Mouse (Mus musculus) embryonic facial prominence, embryonic 14.5 days (tissue): ENCODE data around the gene Prm3. TPM values are rescaled to one million over a fixed set of nuclear protein-coding genes. Genes with fewer than 3 reads are reported as not detected.
A peak's percentile ranks its signal among the peaks of the same experiment; 100 is the strongest.

ENCODE experiments used
- ATAC-seq: fragments of 200-750 bp; cut with Nextera tagmentation; 2 replicates; pipeline ENCODE4 v1.8.0; 2017; ENCODE audit warnings: low read depth, moderate number of reproducible peaks, moderate TSS enrichment
- DNase-seq: peaks from one replicate; pipeline ENCODE4 v3.0.0-alpha.2; 2015; ENCODE audit warnings: low spot score
- H3K27ac ChIP-seq: fragments of 300-500 bp; sonication (generic); replicated peaks from 2 replicates; pipeline ENCODE4 v1.5.1; 2014; ENCODE audit warnings: low read depth, mild to moderate bottlenecking, low read length, moderate library complexity
- H3K27me3 ChIP-seq: fragments of 300-500 bp; sonication (generic); replicated peaks from 2 replicates; pipeline ENCODE4 v1.6.1; 2014; ENCODE audit warnings: low read length; ENCODE audit not compliant: control insufficient read depth, insufficient read depth
- H3K36me3 ChIP-seq: fragments of 300-500 bp; sonication (generic); 2 replicates; pipeline ENCODE4 v1.6.1; 2014; ENCODE audit warnings: low read length, mixed read lengths; ENCODE audit not compliant: control insufficient read depth, insufficient read depth
- H3K4me1 ChIP-seq: fragments of 300-500 bp; sonication (generic); 2 replicates; pipeline ENCODE4 v1.6.1; 2014; ENCODE audit warnings: antibody characterized with exemption, low read length; ENCODE audit not compliant: control insufficient read depth, insufficient read depth
- H3K4me2 ChIP-seq: fragments of 300-500 bp; sonication (generic); 2 replicates; pipeline ENCODE4 v1.6.1; 2014; ENCODE audit warnings: low read depth, mild to moderate bottlenecking, low read length, moderate library complexity, mixed read lengths
- H3K4me3 ChIP-seq: fragments of 300-500 bp; sonication (generic); 2 replicates; pipeline ENCODE4 v1.5.1; 2014; ENCODE audit warnings: low read depth, mild to moderate bottlenecking, low read length
- H3K9ac ChIP-seq: fragments of 300-500 bp; sonication (generic); 2 replicates; pipeline ENCODE4 v1.6.1; 2014; ENCODE audit warnings: low read depth, mild to moderate bottlenecking, low read length, moderate library complexity, mixed read lengths
- H3K9me3 ChIP-seq: fragments of 300-500 bp; sonication (generic); 2 replicates; pipeline ENCODE4 v1.6.1; 2016; ENCODE audit warnings: low read length; ENCODE audit not compliant: control insufficient read depth
- WGBS: fragments of 180-500 bp; shearing (Covaris S2); extraction: QIAGEN DNeasy Blood & Tissue Kit; methylation state at CpG from one replicate; pipeline ENCODE4 v1.1.7; 2014; 5-methylcytosine and 5-hydroxymethylcytosine counted together
- polyA plus RNA-seq: library from polyadenylated mRNA; unstranded; fragments of >200 nt; fragmentation: Nextera tagmentation; extraction: Ambion mirVana; gene quantifications from 2 replicates; pipeline ENCODE4 v1.2.1, GENCODE M21; 2014

Prm3 gene
- polyA plus RNA-seq, 1 experiment from 2014 or later, result not detected

DNA sequence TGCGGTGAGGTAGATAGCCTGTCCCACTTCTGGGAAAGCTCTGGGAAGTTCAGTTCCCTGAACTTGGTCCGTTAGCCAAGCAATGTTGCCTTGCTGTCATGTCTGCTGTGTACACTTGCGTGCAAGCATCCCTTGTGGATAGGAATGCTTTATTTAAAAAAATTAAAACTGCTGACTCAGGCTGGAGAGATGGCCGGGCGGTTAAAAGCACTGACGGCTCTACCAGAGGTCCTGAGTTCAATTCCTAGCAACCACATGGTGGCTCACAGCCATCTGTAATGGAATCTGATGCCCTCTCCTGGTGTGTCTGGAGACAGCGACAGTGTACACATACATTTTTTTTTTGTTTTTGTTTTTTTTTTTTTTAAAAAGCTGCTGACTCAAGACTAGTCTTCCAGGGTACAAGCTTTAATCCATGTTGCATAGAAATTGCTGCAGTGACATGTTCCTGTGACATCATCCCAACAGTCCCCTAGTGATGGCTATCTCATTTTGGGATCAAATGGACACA is 3.1 kb downstream of the Prm3 start:
- H3K9me3 ChIP-seq, result no peaks in the 10 kb centered on the region
- H3K27ac ChIP-seq, result no peak overlapping the region
- ATAC-seq (no peak), DNase-seq (no peak)
- WGBS, result 83% methylated on average over 7 of the region's 7 CpGs
- no peaks in the 10 kb centered on the region for H3K36me3 ChIP-seq
- H3K4me1 ChIP-seq, result peaks cover 16% of the 10 kb centered on the region
- H3K27me3 ChIP-seq, result no peaks in the 10 kb centered on the region
- H3K4me3 ChIP-seq, result no peak overlapping the region
- H3K9ac ChIP-seq, result no peak overlapping the region
- H3K4me2 ChIP-seq, result peak overlapping the region; percentile 7; the same call in 1 of the 2 replicates

DNA sequence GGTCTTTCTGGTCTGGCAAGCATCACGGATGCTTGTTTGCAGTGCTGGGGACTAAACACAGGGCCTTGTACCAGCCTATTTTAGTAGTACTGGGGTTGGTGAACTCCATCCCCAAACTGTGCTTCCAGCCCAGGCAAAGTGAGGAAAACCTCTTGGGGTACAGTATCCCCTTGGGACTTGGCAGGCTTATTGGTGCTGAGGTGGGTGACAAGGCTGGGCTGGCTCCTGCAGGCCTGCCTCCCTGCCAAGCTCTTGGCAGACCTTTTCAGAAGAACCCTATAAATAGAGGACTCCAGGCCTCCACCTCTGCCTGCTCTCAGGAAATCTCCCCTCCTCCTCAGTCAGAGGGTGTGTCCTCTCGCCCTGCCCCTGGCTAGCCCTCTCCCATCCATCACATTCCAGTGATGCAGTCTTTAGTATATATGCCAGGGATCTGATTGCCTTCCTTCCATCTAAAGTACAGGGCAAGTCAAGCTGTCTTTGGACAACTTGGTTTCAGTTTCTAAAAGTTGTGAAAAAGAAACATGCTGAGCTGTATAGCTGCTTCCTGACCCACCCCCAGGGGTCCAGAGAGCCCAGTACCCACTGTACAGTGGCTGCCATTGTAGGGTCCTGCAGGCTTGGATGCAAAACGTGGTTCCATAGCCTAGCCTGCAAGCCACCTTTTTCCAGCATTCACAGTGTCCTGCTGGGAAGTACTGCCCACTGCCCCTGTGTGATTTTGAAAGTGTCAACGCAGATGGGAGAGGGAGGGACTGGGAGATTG is 3.7 kb downstream of the Prm3 start:
- H3K9me3 ChIP-seq, result no peaks in the 10 kb centered on the region
- H3K27ac ChIP-seq, result peak overlapping the region; percentile 98
- H3K4me2 ChIP-seq, result peak overlapping the region; percentile 91
- DNase-seq (peak; percentile 31), ATAC-seq (no peak)
- no peaks in the 10 kb centered on the region for H3K36me3 ChIP-seq
- 68% methylated on average over 4 of the region's 4 CpGs for WGBS
- peaks cover 22% of the 10 kb centered on the region for H3K4me1 ChIP-seq
- H3K9ac ChIP-seq, result 0 out of 2 replicates have a peak overlapping the region, but pooled peaks have one; percentile 83
- no peaks in the 10 kb centered on the region for H3K27me3 ChIP-seq
- no peak overlapping the region for H3K4me3 ChIP-seq

DNA sequence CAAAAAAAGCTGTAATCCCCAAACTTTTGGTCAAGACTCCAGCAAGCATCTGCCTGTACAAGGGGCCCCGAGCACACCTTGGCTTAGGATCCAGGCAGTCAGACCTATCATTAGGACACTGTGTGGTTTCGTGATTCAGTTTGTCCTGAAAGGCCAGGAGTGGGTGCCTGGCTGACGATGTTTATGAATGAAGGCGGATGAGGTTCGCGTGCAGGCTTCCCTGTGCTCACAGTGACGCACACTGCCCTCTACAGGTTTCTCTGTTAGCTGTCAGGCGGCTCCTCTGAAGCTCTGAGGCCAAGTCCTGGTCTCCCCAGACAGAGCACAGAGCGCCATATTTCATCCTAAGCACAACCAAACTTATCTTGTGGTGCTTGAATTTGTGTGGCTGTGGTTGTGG is 4.4 kb downstream of the Prm3 start:
- peak overlapping the region; percentile 98 for H3K27ac ChIP-seq
- H3K9me3 ChIP-seq, result no peaks in the 10 kb centered on the region
- peak overlapping the region; percentile 83 for H3K9ac ChIP-seq
- peak overlapping the region; percentile 80 for H3K4me3 ChIP-seq
- no peaks in the 10 kb centered on the region for H3K27me3 ChIP-seq
- 1% methylated on average over 9 of the region's 9 CpGs for WGBS
- peaks cover 28% of the 10 kb centered on the region for H3K4me1 ChIP-seq
- H3K4me2 ChIP-seq, result peak overlapping the region; percentile 91
- DNase-seq, result peak; percentile 96
- no peaks in the 10 kb centered on the region for H3K36me3 ChIP-seq
- peak; percentile 42 for ATAC-seq

DNA sequence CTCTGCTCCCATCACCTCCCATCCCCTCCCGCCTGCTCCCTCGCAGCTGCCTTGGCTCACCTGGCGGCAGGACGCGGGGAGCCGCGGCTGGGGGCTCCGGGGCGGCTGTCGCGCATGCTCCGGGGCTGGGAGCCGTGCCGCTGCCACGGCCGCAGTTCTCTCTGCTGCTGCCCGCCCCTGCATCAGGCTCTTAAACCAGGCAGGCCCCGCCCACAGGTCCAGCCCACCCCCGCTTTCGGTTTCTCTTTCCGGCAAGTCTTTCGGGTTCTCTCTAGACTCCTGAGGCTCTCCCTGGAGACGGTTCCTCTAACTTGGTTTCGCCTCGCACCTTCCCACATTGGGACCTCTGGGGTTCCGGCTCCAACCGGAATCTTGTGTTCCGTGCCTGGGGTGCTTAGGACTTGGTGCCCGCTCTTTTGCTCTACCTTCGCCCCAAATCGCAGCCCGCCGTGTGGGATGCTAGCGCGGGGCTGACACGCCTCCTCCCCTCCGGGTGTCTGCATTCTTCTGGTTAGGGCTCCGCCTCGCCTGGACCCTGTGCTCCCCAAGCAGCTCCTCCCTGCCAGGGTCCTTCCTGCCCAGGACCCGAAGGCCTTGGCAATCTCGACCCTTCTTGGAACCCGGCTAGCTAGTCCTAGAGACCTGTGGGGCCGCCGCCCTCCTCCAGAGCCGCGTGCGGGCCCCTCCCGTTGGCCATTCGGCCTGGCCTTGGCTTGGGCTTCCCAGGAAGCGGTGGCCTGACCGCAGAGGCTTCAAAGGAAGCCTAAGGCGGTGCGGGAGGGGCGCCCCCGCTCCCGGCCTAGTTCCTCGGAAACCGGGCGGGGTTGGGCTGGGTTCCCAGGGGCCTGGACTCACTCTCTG is 5.1 kb downstream of the Prm3 start, which contains the start of gene Socs1:
Gene Socs1 (minus strand): TSS at position 166 of the 861 bp plus-strand sequence.
- ATAC-seq, result peak; percentile 90
- under 1% methylated on average over 46 of the region's 59 CpGs for WGBS

DNA sequence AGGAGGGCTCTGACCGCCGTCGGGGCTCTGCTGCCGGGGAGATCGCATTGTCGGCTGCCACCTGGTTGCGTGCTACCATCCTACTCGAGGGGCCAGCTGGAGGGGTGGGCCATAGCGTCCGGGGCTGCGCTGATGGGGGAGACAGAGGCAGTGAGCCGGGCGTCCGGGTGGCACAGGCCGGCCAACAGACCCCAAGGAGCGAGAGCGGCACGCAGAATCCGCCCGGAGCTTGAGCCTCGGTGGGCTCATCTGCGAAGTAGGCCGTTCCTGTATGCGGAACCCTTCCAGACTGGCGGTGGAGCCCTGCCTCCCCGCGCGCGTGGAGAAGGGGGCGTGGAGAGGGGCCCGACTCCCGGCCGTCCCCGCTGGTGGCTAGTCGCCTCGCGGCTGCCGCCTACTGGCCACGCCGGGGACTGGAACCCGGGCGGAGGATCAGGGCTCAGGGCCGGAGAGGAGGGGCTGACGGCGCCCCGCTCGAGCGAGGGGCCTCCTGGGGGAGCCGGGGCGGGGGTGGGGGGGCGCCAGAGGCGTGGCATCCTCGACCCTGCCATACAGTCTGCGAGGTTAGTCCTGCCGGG is 5.8 kb downstream of the Prm3 start:
- Histone ChIP-seq H3K36me3 (no peaks in the 10 kb centered on the region), H3K9ac (peak overlapping the region; percentile 83), H3K4me2 (peak overlapping the region; percentile 91), H3K4me3 (peak overlapping the region; percentile 80), H3K9me3 (no peaks in the 10 kb centered on the region), H3K27ac (peak overlapping the region; percentile 98), H3K27me3 (no peaks in the 10 kb centered on the region), H3K4me1 (peaks cover 39% of the 10 kb centered on the region)
- DNase-seq (peak; percentile 93), ATAC-seq (peak; percentile 83)
- WGBS, result 0% methylated on average over 10 of the region's 55 CpGs

More for the DNA sequence above, 5.1 kb downstream of the Prm3 start, which contains the start of gene Socs1:
- DNase-seq, result peak; percentile 98
- H3K4me2 ChIP-seq, result peak within 1 kb of the TSS; percentile 91
- peak within 1 kb of the TSS; percentile 98 for H3K27ac ChIP-seq
- H3K36me3 ChIP-seq, result no peaks in the 10 kb centered on the region
- H3K9ac ChIP-seq, result peak within 1 kb of the TSS; percentile 83
- H3K27me3 ChIP-seq, result no peaks in the 10 kb centered on the region
- H3K4me1 ChIP-seq, result peaks cover 34% of the 10 kb centered on the region
- no peaks in the 10 kb centered on the region for H3K9me3 ChIP-seq
- H3K4me3 ChIP-seq, result peak within 1 kb of the TSS; percentile 80

DNA sequence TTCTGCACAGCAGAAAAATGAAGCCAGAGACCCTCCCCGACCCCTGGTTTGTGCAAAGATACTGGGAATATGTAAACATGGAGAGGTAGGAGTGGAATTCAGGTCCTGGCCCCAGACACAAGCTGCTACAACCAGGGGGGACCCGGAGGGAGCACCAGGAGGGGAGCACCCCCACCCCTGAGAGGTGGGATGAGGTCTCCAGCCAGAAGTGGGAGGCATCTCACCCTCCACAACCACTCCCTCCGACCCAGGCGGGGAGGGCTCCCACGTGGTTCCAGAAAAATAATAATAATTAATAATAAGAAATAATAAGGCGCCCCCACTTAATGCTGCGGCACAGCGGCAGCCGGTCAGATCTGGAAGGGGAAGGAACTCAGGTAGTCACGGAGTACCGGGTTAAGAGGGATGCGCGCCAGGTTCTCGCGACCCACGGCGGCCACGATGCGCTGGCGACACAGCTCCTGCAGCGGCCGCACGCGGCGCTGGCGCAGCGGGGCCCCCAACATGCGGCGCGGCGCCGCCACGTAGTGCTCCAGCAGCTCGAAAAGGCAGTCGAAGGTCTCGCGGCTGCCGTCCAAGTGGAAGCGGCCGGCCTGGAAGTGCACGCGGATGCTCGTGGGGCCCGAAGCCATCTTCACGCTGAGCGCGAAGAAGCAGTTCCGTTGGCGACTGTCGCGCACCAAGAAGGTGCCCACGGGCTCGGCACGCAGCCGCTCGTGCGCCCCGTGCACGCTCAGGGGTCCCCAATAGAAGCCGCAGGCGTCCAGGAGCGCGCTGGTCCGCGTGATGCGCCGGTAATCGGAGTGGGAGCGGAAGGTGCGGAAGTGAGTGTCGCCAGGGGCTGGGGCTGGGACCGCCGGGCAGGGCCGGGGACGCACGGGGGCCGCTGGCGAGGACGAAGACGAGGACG is 6.6 kb downstream of the Prm3 start:
- peak; percentile 0; the same call in 1 of the 2 replicates for ATAC-seq
- peak overlapping the region; percentile 91 for H3K4me2 ChIP-seq
- DNase-seq, result peak; percentile 72

DNA sequence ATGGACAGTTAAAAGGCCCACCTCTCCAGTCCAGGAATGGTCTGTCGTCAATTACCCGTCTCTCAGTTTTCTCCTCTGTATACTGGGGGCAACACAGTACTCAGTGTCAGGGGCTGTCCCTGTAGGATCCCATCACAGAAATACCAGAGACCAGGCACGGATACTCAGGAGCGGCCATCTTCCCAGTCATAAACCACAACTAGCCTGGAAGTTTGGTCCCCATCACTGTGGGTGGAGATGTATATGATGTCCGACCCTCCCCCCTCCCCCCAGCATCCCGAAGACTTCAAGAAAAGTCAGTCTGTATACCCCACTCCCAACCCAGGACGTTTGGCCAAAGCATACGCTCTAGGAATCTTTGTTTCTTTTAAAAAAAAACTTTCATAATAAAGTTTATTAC is 7.3 kb downstream of the Prm3 start:
- Histone ChIP-seq H3K4me3 (peak overlapping the region; percentile 80), H3K27ac (peak overlapping the region; percentile 74; the same call in 1 of the 2 replicates), H3K4me2 (peak overlapping the region; percentile 91), H3K36me3 (no peaks in the 10 kb centered on the region), H3K4me1 (peaks cover 39% of the 10 kb centered on the region), H3K9ac (peak overlapping the region; percentile 83), H3K27me3 (no peaks in the 10 kb centered on the region), H3K9me3 (no peaks in the 10 kb centered on the region)
- no peak for ATAC-seq
- 52% methylated on average over 8 of the region's 8 CpGs for WGBS
- no peak for DNase-seq

More for the DNA sequence above, 6.6 kb downstream of the Prm3 start:
- Histone ChIP-seq H3K9me3 (no peaks in the 10 kb centered on the region), H3K36me3 (no peaks in the 10 kb centered on the region), H3K27ac (peak overlapping the region; percentile 98), H3K9ac (peak overlapping the region; percentile 83), H3K27me3 (no peaks in the 10 kb centered on the region), H3K4me3 (peak overlapping the region; percentile 80), H3K4me1 (peaks cover 39% of the 10 kb centered on the region)
- 3% methylated on average over 54 of the region's 81 CpGs for WGBS
